Mouse (Mus musculus): ENCODE measurements at regions not wholly inside any gene's neighbourhood (a gene's known extent, or its start where the extent isn't known, plus 50 kb on each side); places are given as distances from the start of the nearest gene placed in this dataset.

- no peak overlapping the region for H3K9ac ChIP-seq (ENCODE audit: low read depth, low read length)
- TF ChIP-seq CTCF (IDR thresholded peaks at IDR 0.05; ENCODE audit: low read depth): no peak
- ATAC-seq (replicated peaks; ENCODE audit: low FRiP score, low read depth): no peak
Observed at GRCm38 (mm10) chr14:24771663-24772062, 284.7 kb downstream of the Rps24 start.

GRCm38 (mm10) chr14:24772129-24772528 lies 285.2 kb downstream of the Rps24 start:
- H3K4me1 ChIP-seq (replicated peaks; ENCODE audit: insufficient read depth, low read length): no peaks in the 10 kb centered on the region

More at GRCm38 (mm10) chr14:24771663-24772062, 284.7 kb downstream of the Rps24 start:
- no peak overlapping the region for H3K4me3 ChIP-seq (replicated peaks; ENCODE audit: low read depth, low read length)
- WGBS: 82% methylated on average over 1 of the region's 1 CpGs
- no peak for DNase-seq (ENCODE audit: low spot score)
- no peak overlapping the region for H3K27ac ChIP-seq
- no peak overlapping the region for H3K4me2 ChIP-seq (ENCODE audit: low read length)
- H3K4me1 ChIP-seq (replicated peaks; ENCODE audit: insufficient read depth, low read length): no peaks in the 10 kb centered on the region
- no peaks in the 10 kb centered on the region for H3K36me3 ChIP-seq (ENCODE audit: insufficient read depth, low read length)
- H3K9me3 ChIP-seq (replicated peaks; ENCODE audit: low read length): no peaks in the 10 kb centered on the region
- H3K27me3 ChIP-seq (ENCODE audit: insufficient read depth, low read length): no peaks in the 10 kb centered on the region

GRCm38 (mm10) chr14:24778748-24779630 lies 292.1 kb downstream of the Rps24 start:
- H3K4me3 ChIP-seq (replicated peaks; ENCODE audit: low read depth, low read length): peak overlapping the region; percentile 35
- H3K4me1 ChIP-seq (replicated peaks; ENCODE audit: insufficient read depth, low read length): no peaks in the 10 kb centered on the region; the same call in none of the 2 replicates
- peak; percentile 65 for TF ChIP-seq CTCF (IDR thresholded peaks at IDR 0.05; ENCODE audit: low read depth)
- DNase-seq (ENCODE audit: low spot score): peak; percentile 93
- no peaks in the 10 kb centered on the region for H3K27me3 ChIP-seq (ENCODE audit: insufficient read depth, low read length)
- 2% methylated on average over 32 of the region's 39 CpGs for WGBS
- ATAC-seq (replicated peaks; ENCODE audit: low FRiP score, low read depth): peak; percentile 92
- H3K27ac ChIP-seq: peak overlapping the region; percentile 80
- H3K9ac ChIP-seq (ENCODE audit: low read depth, low read length): peak overlapping the region; percentile 69
- H3K4me2 ChIP-seq (ENCODE audit: low read length): peak overlapping the region; percentile 79
- H3K9me3 ChIP-seq (replicated peaks; ENCODE audit: low read length): no peaks in the 10 kb centered on the region
- no peaks in the 10 kb centered on the region for H3K36me3 ChIP-seq (ENCODE audit: insufficient read depth, low read length)

More at GRCm38 (mm10) chr14:24772129-24772528, 285.2 kb downstream of the Rps24 start:
- ATAC-seq (replicated peaks; ENCODE audit: low FRiP score, low read depth) (no peak), DNase-seq (ENCODE audit: low spot score) (peak; percentile 12)
- no peaks in the 10 kb centered on the region for H3K27me3 ChIP-seq (ENCODE audit: insufficient read depth, low read length)
- no peak for TF ChIP-seq CTCF (IDR thresholded peaks at IDR 0.05; ENCODE audit: low read depth)
- no peak overlapping the region for H3K9ac ChIP-seq (ENCODE audit: low read depth, low read length)
- 52% methylated on average over 4 of the region's 4 CpGs for WGBS
- H3K36me3 ChIP-seq (ENCODE audit: insufficient read depth, low read length): no peaks in the 10 kb centered on the region
- no peak overlapping the region for H3K27ac ChIP-seq
- no peaks in the 10 kb centered on the region for H3K9me3 ChIP-seq (replicated peaks; ENCODE audit: low read length)
- H3K4me2 ChIP-seq (ENCODE audit: low read length): no peak overlapping the region
- H3K4me3 ChIP-seq (replicated peaks; ENCODE audit: low read depth, low read length): no peak overlapping the region

- WGBS: 92% methylated on average over 3 of the region's 3 CpGs
- no peak for DNase-seq (ENCODE audit: low spot score)
- Histone ChIP-seq H3K4me1 (replicated peaks; ENCODE audit: insufficient read depth, low read length) (no peaks in the 10 kb centered on the region; the same call in none of the 2 replicates), H3K9ac (ENCODE audit: low read depth, low read length) (no peak overlapping the region), H3K9me3 (replicated peaks; ENCODE audit: low read length) (no peaks in the 10 kb centered on the region), H3K4me2 (ENCODE audit: low read length) (no peak overlapping the region), H3K36me3 (ENCODE audit: insufficient read depth, low read length) (no peaks in the 10 kb centered on the region), H3K27me3 (ENCODE audit: insufficient read depth, low read length) (no peaks in the 10 kb centered on the region), H3K4me3 (replicated peaks; ENCODE audit: low read depth, low read length) (no peak overlapping the region), H3K27ac (no peak overlapping the region)
- ATAC-seq (replicated peaks; ENCODE audit: low FRiP score, low read depth): no peak
- no peak for TF ChIP-seq CTCF (IDR thresholded peaks at IDR 0.05; ENCODE audit: low read depth)
Observed at GRCm38 (mm10) chr14:24781674-24782073, 294.7 kb downstream of the Rps24 start.

- no peaks in the 10 kb centered on the region; the same call in none of the 2 replicates for H3K4me1 ChIP-seq (replicated peaks; ENCODE audit: insufficient read depth, low read length)
- no peak for DNase-seq (ENCODE audit: low spot score)
- no peak overlapping the region for H3K27ac ChIP-seq
- H3K36me3 ChIP-seq (ENCODE audit: insufficient read depth, low read length): no peaks in the 10 kb centered on the region
- H3K4me3 ChIP-seq (replicated peaks; ENCODE audit: low read depth, low read length): no peak overlapping the region
- no peak for TF ChIP-seq CTCF (IDR thresholded peaks at IDR 0.05; ENCODE audit: low read depth)
- no peaks in the 10 kb centered on the region for H3K9me3 ChIP-seq (replicated peaks; ENCODE audit: low read length)
- H3K4me2 ChIP-seq (ENCODE audit: low read length): no peak overlapping the region
- H3K27me3 ChIP-seq (ENCODE audit: insufficient read depth, low read length): no peaks in the 10 kb centered on the region
- H3K9ac ChIP-seq (ENCODE audit: low read depth, low read length): no peak overlapping the region
- no peak for ATAC-seq (replicated peaks; ENCODE audit: low FRiP score, low read depth)
- WGBS: 66% methylated on average over 6 of the region's 6 CpGs
Observed at GRCm38 (mm10) chr14:24783889-24784288, 297.0 kb downstream of the Rps24 start.

- Histone ChIP-seq H3K27ac (no peak overlapping the region), H3K27me3 (ENCODE audit: insufficient read depth, low read length) (no peaks in the 10 kb centered on the region), H3K4me2 (ENCODE audit: low read length) (no peak overlapping the region), H3K4me1 (replicated peaks; ENCODE audit: insufficient read depth, low read length) (no peaks in the 10 kb centered on the region), H3K36me3 (ENCODE audit: insufficient read depth, low read length) (no peaks in the 10 kb centered on the region), H3K4me3 (replicated peaks; ENCODE audit: low read depth, low read length) (no peak overlapping the region), H3K9me3 (replicated peaks; ENCODE audit: low read length) (no peaks in the 10 kb centered on the region), H3K9ac (ENCODE audit: low read depth, low read length) (no peak overlapping the region)
- no peak for DNase-seq (ENCODE audit: low spot score)
- no peak for TF ChIP-seq CTCF (IDR thresholded peaks at IDR 0.05; ENCODE audit: low read depth)
- ATAC-seq (replicated peaks; ENCODE audit: low FRiP score, low read depth): no peak
- WGBS: 75% methylated on average over 5 of the region's 5 CpGs
Observed at GRCm38 (mm10) chr14:24785452-24785851, 298.5 kb downstream of the Rps24 start.
